In genomic region chr13:24801308-24801921, GRCm38 (mm10) we compare ENCODE assay signal across 8 mouse cellular contexts. TPM values are rescaled to one million over a fixed set of nuclear protein-coding genes. Genes with fewer than 3 reads are reported as not detected.
DNase-seq lines count a peak whose midpoint lies in the region; ATAC-seq and TF ChIP-seq lines count a peak whose summit lies in the region.

Gene BC005537 (plus strand): TSS chr13:24801657.

- under 1% methylated on average over 46 of the region's 74 CpGs for WGBS in hindbrain, postnatal 0 days
- WGBS in limb, embryonic 15.5 days: under 1% methylated on average over 61 of the region's 74 CpGs
- WGBS in midbrain, embryonic 14.5 days: under 1% methylated on average over 56 of the region's 74 CpGs

- peak within 1 kb of the TSS; percentile 97 for H3K4me3 ChIP-seq in hindbrain, postnatal 0 days (ENCODE audit: low read length)
- H3K4me3 ChIP-seq in limb, embryonic 15.5 days: peak within 1 kb of the TSS; percentile 95
- H3K4me3 ChIP-seq in midbrain, embryonic 14.5 days (replicated peaks; ENCODE audit: low read depth, low read length): peak within 1 kb of the TSS; percentile 99

- no peak; the same call in 1 of the 2 replicates for TF ChIP-seq CTCF in hindbrain, postnatal 0 days (IDR thresholded peaks at IDR 0.05; ENCODE audit: low read depth)

- peak; percentile 24 to 31 for DNase-seq in urinary bladder, adult 18-20 months (ENCODE audit: low spot score in 2 of 2)
- no peak for DNase-seq in urinary bladder, postnatal 10 days (ENCODE audit: low spot score)
- DNase-seq in cerebellum, postnatal 36 days: peak; percentile 42 to 57
- DNase-seq in gastrocnemius, postnatal 36 days: peak in 1 of 2 experiments; percentile 23
- peak; percentile 75 for DNase-seq in hindbrain, postnatal 0 days (ENCODE audit: low spot score)
- peak; percentile 80 for DNase-seq in midbrain, embryonic 14.5 days
- peak; percentile 73 for DNase-seq in thymus, postnatal 0 days (ENCODE audit: low spot score)

- H3K27ac ChIP-seq in hindbrain, postnatal 0 days: peak within 1 kb of the TSS; percentile 99
- peak within 1 kb of the TSS; percentile 100 for H3K27ac ChIP-seq in limb, embryonic 15.5 days
- H3K27ac ChIP-seq in midbrain, embryonic 14.5 days (replicated peaks; ENCODE audit: low read depth, low read length): peak within 1 kb of the TSS; percentile 98

- ATAC-seq in hindbrain, postnatal 0 days: peak; percentile 66
- peak; percentile 18 for ATAC-seq in limb, embryonic 15.5 days (ENCODE audit: insufficient number of reproducible peaks, low FRiP score, low TSS enrichment, low read depth)
- peak; percentile 74 for ATAC-seq in midbrain, embryonic 14.5 days (ENCODE audit: low FRiP score, low TSS enrichment)

- H3K4me1 ChIP-seq in hindbrain, postnatal 0 days (ENCODE audit: insufficient read depth, low read length): peaks cover 7% of the 10 kb centered on the region; the same call in 1 of the 2 replicates
- peaks cover 16% of the 10 kb centered on the region; the same call in 1 of the 2 replicates for H3K4me1 ChIP-seq in limb, embryonic 15.5 days
- peaks cover 22% of the 10 kb centered on the region for H3K4me1 ChIP-seq in midbrain, embryonic 14.5 days (ENCODE audit: control insufficient read depth, insufficient read depth, low read length)

- no peaks in the 10 kb centered on the region for H3K36me3 ChIP-seq in hindbrain, postnatal 0 days (ENCODE audit: insufficient read depth, low read length)
- H3K36me3 ChIP-seq in limb, embryonic 15.5 days: peaks cover 2% of the 10 kb centered on the region; the same call in 1 of the 2 replicates
- peaks cover 8% of the 10 kb centered on the region for H3K36me3 ChIP-seq in midbrain, embryonic 14.5 days (ENCODE audit: control insufficient read depth, insufficient read depth, low read length)

- intact Hi-C loops in gastrocnemius, postnatal 36 days (cut with DNase I): loop anchor here (5.0 kb wide), 1 partner anchor 39 kb away; the partner anchor contains the start of gene Gmnn

- H3K4me2 ChIP-seq in hindbrain, postnatal 0 days (ENCODE audit: low read depth, low read length): peak within 1 kb of the TSS; percentile 91
- peak within 1 kb of the TSS; percentile 77 for H3K4me2 ChIP-seq in limb, embryonic 15.5 days
- H3K4me2 ChIP-seq in midbrain, embryonic 14.5 days (ENCODE audit: low read length): peak within 1 kb of the TSS; percentile 67

- H3K9ac ChIP-seq in hindbrain, postnatal 0 days (replicated peaks; ENCODE audit: low read length): peak within 1 kb of the TSS; percentile 92
- H3K9ac ChIP-seq in limb, embryonic 15.5 days: peak within 1 kb of the TSS; percentile 96
- H3K9ac ChIP-seq in midbrain, embryonic 14.5 days (replicated peaks; ENCODE audit: low read length): peak within 1 kb of the TSS; percentile 94

- H3K9me3 ChIP-seq in hindbrain, postnatal 0 days (ENCODE audit: low read length): no peaks in the 10 kb centered on the region
- H3K9me3 ChIP-seq in limb, embryonic 15.5 days: no peaks in the 10 kb centered on the region
- H3K9me3 ChIP-seq in midbrain, embryonic 14.5 days (ENCODE audit: control insufficient read depth, low read length): no peaks in the 10 kb centered on the region

- no peaks in the 10 kb centered on the region for H3K27me3 ChIP-seq in hindbrain, postnatal 0 days (ENCODE audit: insufficient read depth, low read length)
- H3K27me3 ChIP-seq in limb, embryonic 15.5 days: no peaks in the 10 kb centered on the region
- H3K27me3 ChIP-seq in midbrain, embryonic 14.5 days (ENCODE audit: control insufficient read depth, insufficient read depth, low read length): no peaks in the 10 kb centered on the region

RNA-seq across cellular contexts. Expression of gene BC005537, which starts in this region (rescaled TPM):
- 10 to 100 TPM; 44.6 to 46.4 TPM for total RNA-seq in gastrocnemius, postnatal 36 days (2021)
- 39.2 and 40.8 TPM in 2 replicates for total RNA-seq in hindbrain, postnatal 0 days (2014; rRNA removed)
- 16.4 and 18.1 TPM in 2 replicates for polyA plus RNA-seq in hindbrain, postnatal 0 days (2015; fragmentation: Nextera tagmentation; extraction: Ambion mirVana)
- 14.1 and 15.0 TPM in 2 replicates for polyA plus RNA-seq in limb, embryonic 15.5 days (2015; fragmentation: Nextera tagmentation; extraction: Ambion mirVana)
- 51.8 and 76.3 TPM in 2 replicates for polyA plus RNA-seq in midbrain, embryonic 14.5 days (2014; fragmentation: Nextera tagmentation; extraction: Ambion mirVana)
- 21.6 and 25.6 TPM in 2 replicates for polyA plus RNA-seq in thymus, postnatal 0 days (2015; fragmentation: Nextera tagmentation; extraction: Ambion mirVana)

Comparison
In these comparisons a context has a peak if more than half of its experiments do, and no peak if none do; other contexts are left out.
1. ATAC-seq: peak in every context shown above with its lines; median percentile 74 in midbrain, embryonic 14.5 days; 66 in hindbrain, postnatal 0 days; 18 in limb, embryonic 15.5 days.